Mouse (Mus musculus) stomach, embryonic 15.5 days (tissue): ENCODE data around the gene Spata16. TPM values are rescaled to one million over a fixed set of nuclear protein-coding genes. Genes with fewer than 3 reads are reported as not detected.

Source experiments
- ATAC-seq: fragments of 200-750 bp; cut with Nextera tagmentation; 2 replicates; pipeline ENCODE4 v1.8.0; 2017; ENCODE audit warnings: low read depth, moderate number of reproducible peaks, moderate TSS enrichment; ENCODE audit not compliant: insufficient read depth, low FRiP score
- H3K27ac ChIP-seq: fragments of 300-500 bp; sonication (generic); 2 replicates; pipeline ENCODE4 v1.5.1; 2015; ENCODE audit warnings: mild to moderate bottlenecking, inconsistent platforms
- H3K27me3 ChIP-seq: fragments of 300-500 bp; sonication (generic); replicated peaks from 2 replicates; pipeline ENCODE4 v1.6.1; 2015; ENCODE audit warnings: inconsistent platforms
- H3K36me3 ChIP-seq: fragments of 300-500 bp; sonication (generic); 2 replicates; pipeline ENCODE4 v1.6.1; 2015; ENCODE audit warnings: inconsistent platforms
- H3K4me1 ChIP-seq: fragments of 300-500 bp; sonication (generic); 2 replicates; pipeline ENCODE4 v1.6.1; 2015; ENCODE audit warnings: inconsistent platforms
- H3K4me2 ChIP-seq: fragments of 300-500 bp; sonication (generic); 2 replicates; pipeline ENCODE4 v1.6.1; 2015; ENCODE audit warnings: mild to moderate bottlenecking, inconsistent platforms
- H3K4me3 ChIP-seq: fragments of 300-500 bp; sonication (generic); replicated peaks from 2 replicates; pipeline ENCODE4 v1.5.1; 2015; ENCODE audit warnings: inconsistent platforms
- H3K9ac ChIP-seq: fragments of 300-500 bp; sonication (generic); 2 replicates; pipeline ENCODE4 v1.6.1; 2015; ENCODE audit warnings: inconsistent platforms
- H3K9me3 ChIP-seq: fragments of 300-500 bp; sonication (generic); 2 replicates; pipeline ENCODE4 v1.6.1; 2016; ENCODE audit warnings: inconsistent platforms
- WGBS: fragments of 180-500 bp; shearing (Covaris S2); methylation state at CpG from one replicate; pipeline ENCODE4 v1.1.7; 2015; 5-methylcytosine and 5-hydroxymethylcytosine counted together
- microRNA-seq: library from miRNA; unstranded; fragments of <30 nt; microRNA quantifications from one replicate; pipeline ENCODE4, GENCODE M21; 2016
- polyA plus RNA-seq: library from polyadenylated mRNA; unstranded; fragments of >200 nt; fragmentation: Nextera tagmentation; extraction: Ambion mirVana; gene quantifications from 2 replicates; pipeline ENCODE4 v1.2.1, GENCODE M21; 2015

Spata16 gene
- polyA plus RNA-seq, 1 experiment from 2014 or later, result not detected

GRCm38 (mm10) chr3:27006844-27007243, 369.4 kb downstream of the Spata16 start:
- H3K4me1 ChIP-seq, result no peaks in the 10 kb centered on the region
- no peak overlapping the region for H3K4me3 ChIP-seq
- H3K4me2 ChIP-seq, result no peak overlapping the region
- H3K27ac ChIP-seq, result no peak overlapping the region
- no peak for ATAC-seq
- H3K27me3 ChIP-seq, result no peaks in the 10 kb centered on the region
- 59% methylated on average over 1 of the region's 1 CpGs for WGBS
- no peak overlapping the region for H3K9ac ChIP-seq
- no peaks in the 10 kb centered on the region for H3K9me3 ChIP-seq
- no peaks in the 10 kb centered on the region for H3K36me3 ChIP-seq

DNA sequence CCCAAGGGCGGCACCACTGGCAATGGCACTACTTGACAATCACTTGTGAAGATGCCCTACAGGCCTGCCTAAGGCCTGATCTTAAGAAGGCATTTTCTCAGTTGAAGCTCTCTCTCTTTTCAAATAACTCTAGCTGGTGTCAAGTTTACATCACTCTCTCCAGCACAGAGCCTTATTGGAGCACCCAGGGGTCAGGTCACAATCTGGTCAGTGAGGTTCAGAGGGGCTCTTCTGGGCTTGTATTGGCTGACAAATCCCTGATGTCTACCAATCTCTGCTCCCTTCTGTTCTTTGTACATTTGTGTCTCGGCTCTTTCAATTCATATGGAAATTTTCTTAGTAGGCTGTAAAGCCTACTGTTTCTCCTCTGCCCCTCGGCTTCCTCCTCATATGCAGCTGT, 390.5 kb downstream of the Spata16 start:
- H3K9me3 ChIP-seq, result no peaks in the 10 kb centered on the region
- H3K36me3 ChIP-seq, result no peaks in the 10 kb centered on the region
- ATAC-seq, result no peak
- H3K4me2 ChIP-seq, result no peak overlapping the region
- 80% methylated on average over 3 of the region's 3 CpGs for WGBS
- no peak overlapping the region for H3K27ac ChIP-seq
- no peak overlapping the region for H3K9ac ChIP-seq
- no peaks in the 10 kb centered on the region for H3K4me1 ChIP-seq
- H3K27me3 ChIP-seq, result no peaks in the 10 kb centered on the region
- H3K4me3 ChIP-seq, result no peak overlapping the region

DNA sequence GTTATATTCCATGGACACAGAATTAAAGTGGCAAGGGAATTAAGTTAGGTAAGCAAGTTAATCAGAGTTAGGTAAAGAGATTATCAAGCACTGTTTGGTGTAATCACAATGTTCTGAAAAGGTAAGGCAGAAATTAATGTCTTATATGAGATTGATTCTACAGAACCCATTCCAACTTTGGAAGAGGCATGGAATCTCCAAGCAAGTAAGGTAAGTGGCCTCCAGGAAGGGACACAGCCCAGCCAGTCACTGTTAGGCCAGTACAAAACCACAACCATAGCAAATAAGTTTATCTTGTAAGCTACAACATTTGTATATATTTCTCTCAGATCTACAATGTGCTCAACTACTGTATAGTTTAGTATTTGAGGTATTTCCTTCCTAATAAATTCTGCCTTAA, 391.1 kb downstream of the Spata16 start:
- H3K9me3 ChIP-seq, result no peaks in the 10 kb centered on the region
- H3K9ac ChIP-seq, result no peak overlapping the region
- no peaks in the 10 kb centered on the region for H3K4me1 ChIP-seq
- no peak overlapping the region for H3K27ac ChIP-seq
- H3K4me2 ChIP-seq, result no peak overlapping the region
- no peak overlapping the region for H3K4me3 ChIP-seq
- H3K36me3 ChIP-seq, result no peaks in the 10 kb centered on the region
- H3K27me3 ChIP-seq, result no peaks in the 10 kb centered on the region
- no peak for ATAC-seq

GRCm38 (mm10) chr3:27030067-27030857, 392.8 kb downstream of the Spata16 start:
- ATAC-seq, result no peak
- H3K4me3 ChIP-seq, result no peak overlapping the region
- no peaks in the 10 kb centered on the region for H3K4me1 ChIP-seq
- no peak overlapping the region for H3K4me2 ChIP-seq
- H3K9ac ChIP-seq, result no peak overlapping the region
- no peaks in the 10 kb centered on the region for H3K9me3 ChIP-seq
- WGBS, result 84% methylated on average over 8 of the region's 8 CpGs
- no peaks in the 10 kb centered on the region for H3K36me3 ChIP-seq
- H3K27ac ChIP-seq, result no peak overlapping the region
- no peaks in the 10 kb centered on the region for H3K27me3 ChIP-seq

Small RNA genes lying within 50 kb of the gene (microRNA-seq; reads per million reads assigned to microRNA genes)
- gene Gm25773 (not detected), gene Gm44464 (not detected)
